Mouse (Mus musculus) lung, embryonic 15.5 days (tissue): ENCODE results near the gene Rnf227. TPM values are rescaled to one million over a fixed set of nuclear protein-coding genes. Genes with fewer than 3 reads are reported as not detected.

ENCODE experiments used
- polyA plus RNA-seq: library from polyadenylated mRNA; unstranded; fragments of >200 nt; fragmentation: Nextera tagmentation; extraction: Ambion mirVana; gene quantifications from 2 replicates; pipeline ENCODE4 v1.2.1, GENCODE M21; 2015

Rnf227 gene
- polyA plus RNA-seq, 1 experiment from 2014 or later: 14.8 TPM

Other genes starting within 250 kb of the Rnf227 start
- gene Per1, start 245.2 kb upstream of the Rnf227 start, polyA plus RNA-seq: 21.7 and 24.0 TPM in 2 replicates
- 0.52 and 0.60 TPM in 2 replicates for gene Hes7, start 220.1 kb upstream of the Rnf227 start, polyA plus RNA-seq
- 0.36 and 0.57 TPM in 2 replicates for gene 9130213A22Rik, start 217.9 kb upstream of the Rnf227 start, polyA plus RNA-seq
- gene Aloxe3, start 214.6 kb upstream of the Rnf227 start, polyA plus RNA-seq: 0.16 and 0.53 TPM in 2 replicates
- not detected in 2 replicates for gene Alox12b, start 183.5 kb upstream of the Rnf227 start, polyA plus RNA-seq
- gene Alox8, start 142.6 kb upstream of the Rnf227 start, polyA plus RNA-seq: 0.29 and 0.67 TPM in 2 replicates
- 0.07 and 0.08 TPM in 2 replicates for gene Gucy2e, start 103.4 kb upstream of the Rnf227 start, polyA plus RNA-seq
- gene Cntrob, start 16.7 kb upstream of the Rnf227 start, polyA plus RNA-seq: 24.3 and 24.6 TPM in 2 replicates
- 150 and 157 TPM in 2 replicates for gene Trappc1, start 16.5 kb upstream of the Rnf227 start, polyA plus RNA-seq
- 0.74 and 1.1 TPM in 2 replicates for gene Kcnab3, start 14.2 kb upstream of the Rnf227 start, polyA plus RNA-seq
- 56.7 and 59.4 TPM in 2 replicates for gene Chd3, start 28.9 kb downstream of the Rnf227 start, polyA plus RNA-seq
- 151 and 168 TPM in 2 replicates for gene Naa38, start 55.0 kb downstream of the Rnf227 start, polyA plus RNA-seq
- 28.4 and 31.5 TPM in 2 replicates for gene Cyb5d1, start 55.2 kb downstream of the Rnf227 start, polyA plus RNA-seq
- gene Tmem88, start 57.8 kb downstream of the Rnf227 start, polyA plus RNA-seq: 46.7 and 49.8 TPM in 2 replicates
- gene Kdm6b, start 73.2 kb downstream of the Rnf227 start, polyA plus RNA-seq: 22.7 and 23.4 TPM in 2 replicates
- gene Dnah2, start 208.6 kb downstream of the Rnf227 start, polyA plus RNA-seq: 1.1 and 1.2 TPM in 2 replicates
- 8.5 and 8.8 TPM in 2 replicates for gene Efnb3, start 219.7 kb downstream of the Rnf227 start, polyA plus RNA-seq
- gene Wrap53, start 239.8 kb downstream of the Rnf227 start, polyA plus RNA-seq: 28.3 and 28.4 TPM in 2 replicates
- 168 and 170 TPM in 2 replicates for gene Trp53, start 239.9 kb downstream of the Rnf227 start, polyA plus RNA-seq